Mouse (Mus musculus): Measurements from ENCODE around the gene Itga5.
A peak's percentile ranks its signal among the peaks of the same experiment; 100 is the strongest.

Gene Itga5

DNA sequence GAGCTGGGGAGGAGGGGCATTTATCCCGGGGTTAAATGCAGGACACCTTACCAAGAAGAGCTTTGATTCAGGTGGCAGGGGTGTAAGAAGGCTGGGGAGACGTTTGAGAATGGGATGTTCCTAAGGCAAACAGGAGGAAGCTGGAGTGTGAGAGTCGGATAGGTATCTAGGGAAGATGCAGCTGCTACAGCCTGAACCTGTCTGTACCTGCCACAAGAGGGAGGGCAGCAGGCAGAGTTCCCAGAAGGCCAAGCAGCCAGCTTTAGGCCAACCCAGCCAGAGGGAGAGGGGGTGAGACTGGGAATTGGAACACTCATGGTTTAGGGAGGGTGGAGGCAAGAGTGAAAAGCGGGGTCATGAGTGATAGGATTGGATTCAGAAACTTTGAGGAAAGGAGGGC lies 25.8 kb downstream of the Itga5 start:
- no peak for DNase-seq (ENCODE audit: low spot score in 2 of 2)

DNA sequence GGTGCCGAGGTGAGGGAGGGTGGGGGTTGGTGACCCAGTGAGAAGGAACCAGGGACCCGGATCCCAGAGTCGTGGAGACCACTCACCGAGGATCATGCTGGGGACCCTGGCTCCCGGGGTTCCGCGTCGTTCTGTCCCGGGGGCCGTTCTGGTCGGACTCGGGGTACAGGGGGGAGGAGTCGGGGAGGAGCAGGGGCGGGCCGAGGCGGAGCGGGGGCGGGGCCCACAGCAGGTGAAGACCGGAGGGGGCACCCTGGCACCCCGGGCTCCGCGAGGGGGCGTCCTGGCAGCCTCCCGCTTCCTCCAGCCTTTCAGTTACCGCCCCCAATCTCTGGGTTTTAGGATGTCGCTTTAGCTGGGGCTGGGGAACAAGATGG lies 26.6 kb downstream of the Itga5 start, which contains the start of gene Zfp385a:
Gene Zfp385a, minus strand, starts transcription at position 133 of the 377 bp plus-strand sequence.
- DNase-seq (ENCODE audit: low spot score in 2 of 2): peak; percentile 71 to 73

DNA sequence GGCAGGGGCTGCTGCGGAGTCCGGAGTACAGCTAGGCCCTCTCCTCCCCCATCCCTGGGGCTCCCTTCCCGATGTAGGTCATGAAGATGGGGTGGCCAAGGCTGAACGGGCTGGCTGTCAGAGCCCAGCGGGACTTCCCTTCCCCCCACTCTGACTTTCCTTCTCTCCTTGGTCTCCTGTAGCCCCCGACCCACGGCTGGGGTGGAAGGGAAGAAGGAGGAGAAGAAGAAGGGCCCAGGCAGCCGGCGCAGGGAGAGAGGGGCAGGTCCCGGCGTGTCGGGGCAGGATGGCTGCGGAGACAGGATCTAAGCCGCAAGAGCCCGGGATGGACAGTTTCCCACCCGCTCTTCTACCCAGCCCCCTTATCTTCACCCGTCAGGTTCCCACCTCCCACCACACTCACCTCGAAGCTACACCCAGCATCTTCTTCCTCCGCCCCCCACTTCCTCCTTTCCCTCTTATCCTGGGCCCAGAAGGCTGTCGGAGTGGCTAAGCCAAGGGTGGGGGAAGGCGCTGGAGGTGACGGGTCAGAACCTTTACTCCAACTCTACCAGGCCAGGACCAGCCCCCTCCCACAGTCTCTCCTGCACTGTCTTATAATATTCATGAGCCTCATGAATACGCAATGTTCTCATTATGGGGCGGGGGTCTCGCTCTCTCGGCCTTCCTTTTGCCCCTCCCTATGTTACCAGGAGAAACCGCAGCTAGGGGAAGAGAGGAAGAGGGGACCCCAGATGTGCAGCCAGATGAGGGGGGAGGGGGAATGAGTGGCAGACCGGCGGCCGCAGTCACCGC lies 27.2 kb downstream of the Itga5 start:
- DNase-seq (ENCODE audit: low spot score in 2 of 2): no peak

DNA sequence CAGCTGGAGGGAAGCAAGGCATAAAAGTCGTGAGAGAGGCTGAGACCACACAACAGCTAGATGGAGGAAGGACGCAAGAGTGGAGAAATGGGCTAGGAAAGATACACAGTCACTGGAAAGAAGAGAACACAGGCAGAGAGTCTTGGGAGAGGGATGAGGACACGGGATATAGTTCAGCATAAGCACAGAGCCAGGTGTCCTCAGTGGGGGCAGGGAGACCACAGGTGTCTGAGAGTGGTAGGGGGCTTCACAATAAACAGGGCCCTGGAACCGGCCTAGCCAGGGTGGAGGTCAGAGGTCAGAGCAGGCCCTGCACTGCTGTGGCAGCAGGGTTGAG lies 27.8 kb downstream of the Itga5 start:
- DNase-seq (ENCODE audit: low spot score in 2 of 2): no peak

DNA sequence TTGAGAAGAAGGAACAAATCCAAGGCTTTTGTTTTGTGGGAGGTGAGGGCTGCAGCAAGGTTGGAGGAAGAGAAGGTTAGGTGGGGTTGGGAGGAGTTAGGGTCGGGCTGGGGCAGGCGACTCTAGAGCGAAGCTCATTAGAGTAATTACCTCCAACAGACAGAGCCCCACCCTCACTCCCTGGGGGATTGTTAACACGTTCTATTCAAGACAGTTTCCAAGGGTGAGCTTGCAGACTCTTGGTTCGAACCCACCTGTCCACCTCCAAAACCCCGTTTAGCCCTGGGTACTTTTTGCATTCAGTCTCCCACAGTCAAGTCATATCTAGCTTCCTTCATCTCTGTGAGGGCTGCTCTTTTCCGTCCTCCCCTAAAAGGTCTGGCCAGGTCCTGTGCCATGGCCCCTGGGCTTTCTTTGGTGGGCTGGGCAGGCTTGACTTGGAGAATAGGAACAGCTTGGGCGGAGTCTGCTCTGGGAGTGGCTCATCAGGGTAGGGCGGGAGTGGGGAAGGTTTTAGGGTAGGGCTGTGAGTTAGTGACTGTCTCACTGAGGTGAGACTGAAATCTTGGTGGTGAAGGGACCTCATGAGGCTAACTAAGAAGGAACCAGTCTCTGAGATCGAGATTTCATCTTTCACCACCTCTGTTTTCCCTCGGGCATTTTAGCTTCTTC lies 29.4 kb downstream of the Itga5 start:
- DNase-seq (ENCODE audit: low spot score in 2 of 2): no peak

DNA sequence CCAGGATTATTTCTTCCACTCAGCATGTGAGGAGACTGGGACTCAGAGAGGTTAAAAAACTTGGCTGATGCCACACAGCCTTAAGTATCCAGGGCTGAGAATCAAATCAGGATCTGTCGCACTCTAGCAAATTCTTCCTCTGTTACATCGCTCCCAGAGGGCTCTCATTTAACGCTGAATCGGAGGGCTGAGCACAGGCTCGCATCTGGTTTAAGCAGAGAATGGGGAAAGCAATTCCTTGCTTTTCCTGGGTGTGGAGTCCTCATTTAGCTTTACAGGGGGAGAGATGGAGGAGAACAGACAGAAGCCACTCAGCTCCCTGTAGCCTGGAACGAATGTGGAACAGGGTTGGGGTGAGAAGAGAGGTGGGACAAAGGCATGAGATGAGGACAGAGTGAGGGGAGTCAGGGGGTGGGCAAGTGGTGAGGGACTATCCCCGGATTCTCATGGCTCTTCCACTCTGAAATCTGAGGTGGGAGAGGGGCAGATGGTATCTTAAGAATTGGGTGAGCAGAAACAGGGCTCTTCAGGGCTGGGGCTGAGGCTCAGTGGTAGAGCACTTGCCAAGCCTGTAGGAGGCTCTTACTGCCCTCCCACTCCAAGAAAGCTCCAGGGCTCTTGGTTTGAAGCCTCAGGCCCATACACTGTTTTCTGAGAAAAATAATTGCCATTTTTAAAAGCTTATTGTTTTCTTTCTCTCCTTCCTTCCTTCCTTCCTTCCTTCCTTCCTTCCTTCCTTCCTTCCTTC lies 30.9 kb downstream of the Itga5 start:
- DNase-seq (ENCODE audit: low spot score in 2 of 2): no peak

- no peak for DNase-seq (ENCODE audit: low spot score in 2 of 2)
These were observed 31.5 kb downstream of the Itga5 start for GRCm38 (mm10) chr15:103335040-103335439.

DNA sequence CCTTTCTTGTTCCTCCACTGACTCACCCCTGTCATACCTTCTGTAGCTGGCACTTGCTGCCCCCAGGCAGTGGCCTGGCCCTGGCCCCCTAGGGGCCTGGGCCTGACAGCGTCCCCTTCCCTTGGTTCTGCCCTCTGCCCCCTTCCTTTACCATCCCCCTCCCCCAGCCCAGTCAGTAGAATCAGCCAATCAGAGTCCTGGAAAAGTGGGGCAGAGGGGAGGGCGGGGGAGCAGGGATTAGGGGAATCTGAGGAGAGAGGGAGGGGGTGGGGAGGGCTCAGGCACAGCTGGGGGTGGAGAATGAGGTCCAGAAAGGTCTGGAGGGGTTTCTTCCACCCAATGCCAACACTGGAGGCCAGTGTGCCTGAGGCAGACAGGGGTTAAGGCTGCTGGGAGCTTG lies 32.4 kb downstream of the Itga5 start:
- DNase-seq (ENCODE audit: low spot score in 2 of 2): no peak

DNA sequence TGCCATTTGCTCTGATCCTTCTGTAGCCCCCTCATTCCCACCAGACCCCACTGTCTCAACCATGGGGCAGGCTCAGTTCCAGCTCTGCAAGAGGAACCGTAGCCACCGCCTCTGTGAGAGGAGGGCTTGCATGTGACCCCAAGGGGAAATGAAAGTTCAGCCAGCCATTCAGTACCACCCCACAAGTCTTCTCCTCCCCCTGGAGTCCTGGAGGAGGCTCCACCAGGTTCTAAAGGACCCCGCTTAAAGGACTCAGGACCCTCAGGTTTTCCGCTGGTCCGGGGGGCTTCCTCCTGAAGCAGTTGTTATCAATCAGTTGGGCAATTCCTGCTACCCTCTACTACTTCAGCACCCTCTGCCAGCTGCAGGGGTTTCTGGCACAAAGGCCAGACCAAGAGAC lies 32.8 kb downstream of the Itga5 start:
- peak in 1 of 2 experiments; percentile 34 for DNase-seq (ENCODE audit: low spot score in 2 of 2)

DNA sequence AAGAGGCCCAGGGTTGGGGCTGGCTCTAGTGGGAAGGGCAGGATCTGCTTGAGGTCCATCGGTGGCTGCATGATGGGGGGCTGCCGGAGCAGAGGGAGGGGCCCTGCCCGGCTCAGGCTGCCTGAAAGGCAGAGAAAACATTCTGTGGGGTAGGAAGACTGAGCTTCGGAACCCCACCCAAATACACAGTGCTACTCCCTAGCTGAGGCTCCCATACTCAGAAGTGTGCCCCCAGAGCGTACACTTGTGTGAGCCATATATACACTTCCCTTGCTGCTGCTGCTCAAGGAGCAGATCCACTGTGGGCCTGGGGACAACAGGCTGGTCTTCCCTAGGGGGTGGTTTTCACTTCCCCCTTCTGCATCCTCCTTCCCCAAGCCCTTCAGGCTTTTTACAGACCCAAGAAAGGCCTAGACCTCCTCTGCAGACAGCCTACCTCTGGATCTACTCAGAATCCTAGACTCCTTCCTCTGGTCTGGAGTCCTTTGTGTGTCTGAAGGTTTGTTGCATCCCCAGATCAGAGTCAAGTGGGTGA lies 33.4 kb downstream of the Itga5 start:
- no peak for DNase-seq (ENCODE audit: low spot score in 2 of 2)

DNA sequence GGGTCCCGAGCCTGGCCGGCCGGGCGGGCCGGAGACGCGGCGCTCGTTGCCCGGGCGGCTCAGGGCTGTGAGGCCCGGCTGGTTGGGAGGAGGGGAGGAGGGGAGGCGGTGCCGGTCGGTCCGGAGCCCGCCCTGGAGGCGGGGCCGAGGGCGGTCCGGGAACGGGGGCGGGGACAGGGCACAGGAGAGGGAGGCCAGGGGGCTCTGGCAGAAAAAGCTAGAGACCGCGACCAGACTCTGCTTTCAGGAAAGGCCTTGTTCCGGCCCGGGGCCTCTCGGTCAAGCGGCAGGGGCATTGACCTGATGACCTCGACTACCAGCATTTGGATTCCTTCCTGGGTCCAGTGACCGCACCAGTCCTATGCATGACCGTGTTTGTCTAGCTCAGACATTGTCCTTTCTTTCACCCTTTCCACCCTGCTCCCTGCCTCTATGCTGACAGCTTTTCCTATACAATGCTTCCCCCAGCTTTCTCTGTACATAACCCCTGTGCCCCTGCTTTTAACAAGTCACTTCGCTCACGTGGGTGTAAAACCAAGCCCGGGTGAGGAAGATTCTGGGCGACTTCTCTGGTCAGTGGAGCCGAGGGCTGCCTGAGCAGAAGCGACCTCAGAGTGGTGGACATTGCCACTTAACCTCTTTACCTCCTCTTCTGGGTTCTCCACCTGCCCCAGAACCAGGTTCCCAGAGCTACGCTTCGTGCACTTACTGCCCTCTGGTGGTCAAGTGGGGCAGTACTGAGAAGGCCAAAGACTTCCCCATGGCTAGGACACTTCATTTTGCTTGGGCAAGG lies 42.9 kb downstream of the Itga5 start:
- DNase-seq (ENCODE audit: low spot score in 2 of 2): peak; percentile 75 to 86

DNA sequence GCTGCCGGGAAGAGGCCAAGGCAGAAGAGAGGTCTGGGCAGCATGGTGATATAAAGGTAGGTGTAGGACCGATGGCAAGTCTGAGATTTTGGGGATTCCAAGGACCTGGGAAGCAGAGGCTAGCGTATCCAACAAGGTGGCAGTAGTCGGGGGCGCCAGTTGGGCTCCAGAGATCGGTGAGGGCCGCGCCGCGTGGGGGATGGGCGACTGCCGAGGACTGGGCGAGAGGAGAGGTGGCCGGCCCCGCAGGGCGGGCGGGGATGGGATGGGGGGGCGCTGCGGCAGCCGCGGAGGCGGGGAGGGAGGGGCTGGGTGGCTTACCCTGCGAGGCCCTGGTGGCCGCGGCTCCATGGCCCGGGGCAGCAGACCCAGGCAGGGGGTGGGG lies 43.5 kb downstream of the Itga5 start:
- DNase-seq (ENCODE audit: low spot score in 2 of 2): peak in 1 of 2 experiments; percentile 61

DNA sequence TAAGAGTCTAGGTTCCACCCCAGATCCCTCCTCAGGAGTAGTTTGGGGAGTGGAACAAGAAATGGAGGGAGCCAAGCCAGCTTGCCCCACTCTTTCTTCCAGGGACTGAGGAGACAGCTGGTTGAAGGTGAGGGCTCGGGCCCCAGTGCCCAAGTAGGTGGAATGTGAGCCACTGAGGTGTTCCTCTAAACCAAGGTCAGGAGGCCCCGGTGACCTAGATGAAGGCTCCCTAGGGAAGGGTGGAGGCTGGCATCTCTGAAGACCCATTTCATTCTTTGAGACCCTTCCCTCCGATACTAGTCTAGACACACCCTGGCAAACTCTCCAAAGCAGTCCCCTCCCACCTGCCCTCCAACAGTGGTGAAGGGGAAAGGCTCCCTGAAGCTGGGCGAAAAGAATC lies 44.2 kb downstream of the Itga5 start:
- DNase-seq (ENCODE audit: low spot score in 2 of 2): no peak

DNA sequence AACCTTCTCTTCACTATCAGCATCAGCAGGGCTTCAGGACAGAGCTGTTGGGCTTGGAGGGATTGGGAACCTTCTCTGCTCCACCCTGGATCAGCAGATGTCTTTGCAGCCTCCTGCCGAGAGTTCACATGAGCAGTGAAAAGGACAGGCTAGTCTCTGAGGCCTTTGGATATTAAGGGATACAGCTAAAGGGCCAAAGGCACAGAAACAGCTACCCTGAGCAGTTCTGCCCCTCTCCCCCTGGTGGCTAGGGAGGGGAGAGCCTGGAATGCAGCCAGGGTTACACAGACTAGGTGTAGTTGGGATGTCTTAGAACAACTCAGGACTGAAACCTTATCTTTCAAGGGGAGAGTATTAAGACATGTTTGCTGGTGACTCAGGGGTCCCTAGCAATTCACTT lies 45.5 kb downstream of the Itga5 start:
- DNase-seq (ENCODE audit: low spot score in 2 of 2): no peak

GRCm38 (mm10) chr15:103318201-103318816 lies 48.3 kb downstream of the Itga5 start:
- DNase-seq (ENCODE audit: low spot score in 2 of 2): no peak

DNA sequence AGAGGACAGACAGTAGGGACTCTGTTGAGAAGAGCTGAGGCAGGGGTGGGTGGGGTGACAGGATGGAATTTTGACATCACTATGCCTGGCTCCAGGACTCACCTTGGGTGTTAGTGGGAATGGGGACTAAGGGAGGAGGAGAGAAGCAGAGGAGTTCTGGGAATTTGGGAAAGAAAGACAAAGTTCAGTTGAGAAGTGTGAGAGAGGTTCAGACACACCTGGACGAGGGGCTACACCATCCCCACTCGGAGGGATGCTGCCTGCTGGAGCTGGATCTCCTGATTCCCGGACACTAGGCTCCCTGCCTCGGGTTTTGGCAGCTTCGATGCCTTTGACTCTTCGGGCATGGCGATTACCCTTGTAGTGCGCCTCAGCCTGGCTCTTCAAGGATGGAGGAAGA lies 48.8 kb downstream of the Itga5 start:
- DNase-seq (ENCODE audit: low spot score in 2 of 2): no peak

DNA sequence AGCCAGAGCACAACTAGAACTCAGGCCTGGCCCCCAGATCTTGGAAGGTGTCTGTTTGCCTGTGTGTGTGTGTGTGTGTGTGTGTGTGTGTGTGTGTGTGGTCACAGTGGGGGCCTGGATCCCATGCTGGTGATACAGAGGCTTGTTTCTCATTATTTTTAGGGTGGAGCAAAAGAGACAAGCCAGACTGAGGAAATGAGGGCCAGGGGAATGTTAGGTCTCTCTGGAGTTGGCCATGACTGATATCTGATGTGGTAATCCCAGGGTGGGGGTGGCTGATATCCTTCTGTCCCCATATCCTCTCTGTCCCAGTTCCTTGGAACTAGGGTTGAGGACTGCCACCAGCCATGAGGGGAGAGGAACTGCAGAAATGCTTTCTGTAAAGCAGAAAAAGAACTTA lies 49.4 kb downstream of the Itga5 start:
- DNase-seq (ENCODE audit: low spot score in 2 of 2): no peak

DNA sequence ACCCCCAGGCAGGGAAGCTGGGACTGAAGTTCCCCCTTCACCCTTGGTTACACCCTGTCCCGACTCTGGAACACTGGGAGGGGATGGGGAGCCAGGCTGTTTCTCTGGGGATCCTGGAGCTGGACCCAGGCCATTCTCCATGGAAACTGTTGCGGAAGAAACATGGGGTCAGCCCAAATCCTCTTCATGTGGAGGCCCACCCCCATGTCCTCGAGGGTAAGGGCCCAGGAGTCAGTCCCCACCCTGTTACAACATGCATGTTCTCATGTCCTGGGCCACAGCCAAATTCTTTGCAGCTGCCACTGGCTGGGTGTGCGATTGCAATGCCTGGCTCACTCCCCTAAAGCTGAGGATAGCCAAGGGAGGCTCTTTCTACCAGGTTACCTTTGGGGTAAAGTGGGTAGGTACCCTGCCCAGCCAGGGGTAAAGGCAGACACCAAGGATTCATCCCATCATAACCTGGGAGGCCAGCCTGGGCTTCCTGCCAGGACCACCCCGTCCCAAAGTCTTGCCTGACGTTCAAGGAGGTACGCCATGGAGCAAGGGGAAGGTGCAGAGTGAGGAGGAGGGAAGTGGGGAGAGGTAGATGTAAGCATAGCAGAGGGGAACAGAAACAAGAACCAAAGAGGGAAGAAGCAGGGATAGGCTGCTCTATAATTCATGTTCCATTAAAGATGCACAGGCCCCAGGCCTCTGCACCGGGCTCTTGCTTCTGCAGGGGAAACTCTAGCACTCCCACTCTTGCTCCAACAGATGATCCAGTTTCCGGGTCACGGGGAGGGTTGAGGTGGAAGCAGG lies 50.4 kb downstream of the Itga5 start:
- DNase-seq (ENCODE audit: low spot score in 2 of 2): no peak

GRCm38 (mm10) chr15:103315011-103315502 lies 51.5 kb downstream of the Itga5 start:
- DNase-seq (ENCODE audit: low spot score in 2 of 2): peak in 1 of 2 experiments; percentile 61

- no peak for DNase-seq (ENCODE audit: low spot score in 2 of 2)
These were observed 52.4 kb downstream of the Itga5 start for GRCm38 (mm10) chr15:103314181-103314580.

Measured in frontal cortex, postnatal 10 days (tissue).